Mouse (Mus musculus): Measurements from ENCODE around the gene Mfsd11. TPM values are rescaled to one million over a fixed set of nuclear protein-coding genes. Genes with fewer than 3 reads are reported as not detected.

Gene Mfsd11
- polyA plus RNA-seq, 1 experiment from 2014 or later, result 55.8 TPM

GRCm38 (mm10) chr11:116917361-116917760 is 65.1 kb downstream of the Mfsd11 start:
- Histone ChIP-seq H3K27me3 (replicated peaks; ENCODE audit: control insufficient read depth, insufficient read depth, low read length) (no peaks in the 10 kb centered on the region; the same call in 1 of the 2 replicates), H3K4me3 (replicated peaks; ENCODE audit: low read length) (no peak overlapping the region), H3K9me3 (ENCODE audit: control insufficient read depth, low read length) (no peaks in the 10 kb centered on the region), H3K4me1 (replicated peaks; ENCODE audit: control insufficient read depth, insufficient read depth, low read length) (peaks cover 47% of the 10 kb centered on the region), H3K36me3 (ENCODE audit: control insufficient read depth, insufficient read depth) (no peaks in the 10 kb centered on the region), H3K27ac (ENCODE audit: low read length) (no peak overlapping the region), H3K4me2 (ENCODE audit: low read length) (no peak overlapping the region), H3K9ac (replicated peaks; ENCODE audit: low read depth, low read length) (no peak overlapping the region)
- ATAC-seq, result no peak
- 53% methylated on average over 7 of the region's 7 CpGs for WGBS

DNA sequence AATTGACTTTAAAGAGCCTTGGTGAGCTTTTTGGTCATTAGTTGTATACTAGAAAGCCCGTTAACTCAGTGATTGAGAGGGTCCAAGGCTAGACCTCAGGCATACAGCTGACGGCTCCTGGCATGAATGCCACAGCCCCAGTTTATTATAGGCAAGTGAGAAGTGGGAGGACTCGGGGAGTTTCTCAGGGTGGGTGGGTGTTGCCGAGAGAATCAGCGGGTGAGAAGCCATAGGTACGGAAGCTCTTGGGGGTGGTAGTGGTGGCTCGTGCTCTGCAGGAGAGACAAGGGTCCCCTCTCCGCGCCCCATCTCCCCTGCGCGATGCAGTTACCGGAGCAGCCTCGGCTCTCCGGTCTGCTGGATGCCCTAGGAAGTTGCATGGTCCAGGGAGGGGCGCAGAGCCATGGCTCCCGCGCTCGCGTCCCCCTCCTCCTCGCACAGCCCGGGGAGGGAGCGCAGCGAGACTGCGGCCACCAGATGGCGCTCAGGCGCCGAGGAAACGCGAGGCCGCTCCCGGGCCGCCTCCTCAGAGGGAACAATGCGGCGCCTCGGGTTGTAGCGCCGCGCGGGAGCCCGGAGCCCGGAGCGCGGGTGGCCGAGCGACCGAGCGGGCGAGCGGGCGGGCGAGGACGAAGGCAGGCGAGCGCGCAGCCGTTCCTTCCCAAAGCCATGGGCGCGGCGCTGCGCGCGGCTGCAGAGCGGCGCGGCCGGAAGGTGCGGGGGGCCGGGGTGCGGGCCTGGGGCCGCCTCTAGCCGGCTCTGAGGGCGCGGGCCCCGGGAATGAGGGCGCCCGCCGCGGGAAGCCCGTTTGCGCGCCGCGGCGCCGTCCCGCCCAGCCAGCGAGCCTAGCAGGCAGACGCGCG is 66.3 kb downstream of the Mfsd11 start, which contains the start of gene Mgat5b:
Mgat5b (plus strand) TSS at position 541 of the 863 bp plus-strand sequence.
- H3K9me3 ChIP-seq (ENCODE audit: control insufficient read depth, low read length), result no peaks in the 10 kb centered on the region
- H3K27me3 ChIP-seq (replicated peaks; ENCODE audit: control insufficient read depth, insufficient read depth, low read length), result no peaks in the 10 kb centered on the region; the same call in 1 of the 2 replicates
- peak within 1 kb of the TSS; percentile 92 for H3K27ac ChIP-seq (ENCODE audit: low read length)
- WGBS, result under 1% methylated on average over 70 of the region's 90 CpGs
- H3K36me3 ChIP-seq (ENCODE audit: control insufficient read depth, insufficient read depth), result no peaks in the 10 kb centered on the region
- peak within 1 kb of the TSS; percentile 99 for H3K9ac ChIP-seq (replicated peaks; ENCODE audit: low read depth, low read length)
- H3K4me3 ChIP-seq (replicated peaks; ENCODE audit: low read length), result peak within 1 kb of the TSS; percentile 78
- peak within 1 kb of the TSS; percentile 85 for H3K4me2 ChIP-seq (ENCODE audit: low read length)
- ATAC-seq, result peak; percentile 92
- peaks cover 50% of the 10 kb centered on the region for H3K4me1 ChIP-seq (replicated peaks; ENCODE audit: control insufficient read depth, insufficient read depth, low read length)

GRCm38 (mm10) chr11:116919186-116920020 is 67.2 kb downstream of the Mfsd11 start:
- peak; percentile 43 for ATAC-seq
- Histone ChIP-seq H3K4me3 (replicated peaks; ENCODE audit: low read length) (peak overlapping the region; percentile 78), H3K4me2 (ENCODE audit: low read length) (peak overlapping the region; percentile 85), H3K9me3 (ENCODE audit: control insufficient read depth, low read length) (no peaks in the 10 kb centered on the region), H3K27ac (ENCODE audit: low read length) (peak overlapping the region; percentile 92), H3K4me1 (replicated peaks; ENCODE audit: control insufficient read depth, insufficient read depth, low read length) (peaks cover 41% of the 10 kb centered on the region), H3K27me3 (replicated peaks; ENCODE audit: control insufficient read depth, insufficient read depth, low read length) (no peaks in the 10 kb centered on the region; the same call in 1 of the 2 replicates), H3K9ac (replicated peaks; ENCODE audit: low read depth, low read length) (peak overlapping the region; percentile 99), H3K36me3 (ENCODE audit: control insufficient read depth, insufficient read depth) (no peaks in the 10 kb centered on the region)
- WGBS, result 2% methylated on average over 41 of the region's 58 CpGs

DNA sequence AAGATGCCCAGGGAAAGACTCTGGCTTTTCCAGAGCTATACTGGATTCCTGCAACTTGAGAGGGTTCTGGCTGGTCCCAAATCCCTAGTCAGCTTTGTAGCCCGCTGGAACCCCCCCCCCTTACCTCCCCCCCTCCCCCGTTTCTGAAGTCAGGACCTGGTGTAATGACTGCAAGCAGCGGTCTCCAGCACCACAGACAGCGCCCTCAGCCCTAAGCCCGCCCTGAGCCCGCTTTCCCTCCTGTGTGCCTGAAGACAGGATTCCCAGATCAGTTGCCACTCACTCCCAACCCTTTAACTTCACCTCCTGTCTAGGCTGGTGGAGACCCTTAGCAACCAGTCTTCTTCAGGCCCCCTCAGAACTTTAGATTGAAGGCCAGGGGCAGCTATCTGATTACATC is 68.5 kb downstream of the Mfsd11 start:
- H3K27ac ChIP-seq (ENCODE audit: low read length), result no peak overlapping the region; the same call in 1 of the 2 replicates
- peaks cover 40% of the 10 kb centered on the region for H3K4me1 ChIP-seq (replicated peaks; ENCODE audit: control insufficient read depth, insufficient read depth, low read length)
- no peaks in the 10 kb centered on the region for H3K9me3 ChIP-seq (ENCODE audit: control insufficient read depth, low read length)
- WGBS, result 32% methylated on average over 6 of the region's 6 CpGs
- peak overlapping the region; percentile 85 for H3K4me2 ChIP-seq (ENCODE audit: low read length)
- H3K4me3 ChIP-seq (replicated peaks; ENCODE audit: low read length), result peak overlapping the region; percentile 78
- ATAC-seq, result no peak
- peaks cover 7% of the 10 kb centered on the region for H3K36me3 ChIP-seq (ENCODE audit: control insufficient read depth, insufficient read depth)
- peak overlapping the region; percentile 99 for H3K9ac ChIP-seq (replicated peaks; ENCODE audit: low read depth, low read length)
- no peaks in the 10 kb centered on the region; the same call in 1 of the 2 replicates for H3K27me3 ChIP-seq (replicated peaks; ENCODE audit: control insufficient read depth, insufficient read depth, low read length)

- Histone ChIP-seq H3K27me3 (replicated peaks; ENCODE audit: control insufficient read depth, insufficient read depth, low read length) (no peaks in the 10 kb centered on the region), H3K4me3 (replicated peaks; ENCODE audit: low read length) (peak overlapping the region; percentile 27), H3K4me2 (ENCODE audit: low read length) (peak overlapping the region; percentile 85), H3K9me3 (ENCODE audit: control insufficient read depth, low read length) (no peaks in the 10 kb centered on the region), H3K36me3 (ENCODE audit: control insufficient read depth, insufficient read depth) (peaks cover 9% of the 10 kb centered on the region), H3K9ac (replicated peaks; ENCODE audit: low read depth, low read length) (peak overlapping the region; percentile 37), H3K27ac (ENCODE audit: low read length) (peak overlapping the region; percentile 38), H3K4me1 (replicated peaks; ENCODE audit: control insufficient read depth, insufficient read depth, low read length) (peaks cover 40% of the 10 kb centered on the region)
- peak; percentile 55 for ATAC-seq
- 17% methylated on average over 7 of the region's 7 CpGs for WGBS
Observed at GRCm38 (mm10) chr11:116922058-116922457, 69.8 kb downstream of the Mfsd11 start.

Other genes starting within 250 kb of the Mfsd11 start
- 1.0 and 1.5 TPM in 2 replicates for gene Rhbdf2, start 225.4 kb upstream of the Mfsd11 start, polyA plus RNA-seq (2015; fragmentation: Nextera tagmentation; extraction: Ambion mirVana)
- 2.9 and 3.2 TPM in 2 replicates for gene Prcd, start 198.9 kb upstream of the Mfsd11 start, polyA plus RNA-seq (2015; fragmentation: Nextera tagmentation; extraction: Ambion mirVana)
- 16.6 TPM in 2 replicates for gene Cygb, start 198.1 kb upstream of the Mfsd11 start, polyA plus RNA-seq (2015; fragmentation: Nextera tagmentation; extraction: Ambion mirVana)
- gene St6galnac1, start 76.9 kb upstream of the Mfsd11 start, polyA plus RNA-seq (2015; fragmentation: Nextera tagmentation; extraction: Ambion mirVana), result not detected in 2 replicates
- 6.3 and 7.8 TPM in 2 replicates for gene Mxra7, start 24.4 kb upstream of the Mfsd11 start, polyA plus RNA-seq (2015; fragmentation: Nextera tagmentation; extraction: Ambion mirVana)
- gene Mettl23, start 9.2 kb upstream of the Mfsd11 start, polyA plus RNA-seq (2015; fragmentation: Nextera tagmentation; extraction: Ambion mirVana), result 80.4 and 88.5 TPM in 2 replicates
- gene Jmjd6, start 9.0 kb upstream of the Mfsd11 start, polyA plus RNA-seq (2015; fragmentation: Nextera tagmentation; extraction: Ambion mirVana), result 71.2 and 72.5 TPM in 2 replicates
- gene Srsf2, start 654 bp downstream of the Mfsd11 start, polyA plus RNA-seq (2015; fragmentation: Nextera tagmentation; extraction: Ambion mirVana), result 649 and 700 TPM in 2 replicates
- gene Mgat5b, start 66.4 kb downstream of the Mfsd11 start, polyA plus RNA-seq (2015; fragmentation: Nextera tagmentation; extraction: Ambion mirVana), result 30.0 and 33.0 TPM in 2 replicates

Measured in forebrain, embryonic 16.5 days (tissue).